Mouse (Mus musculus) Patski (cell line): ENCODE measurements at regions not wholly inside any gene's neighbourhood (a gene's known extent, or its start where the extent isn't known, plus 50 kb on each side); places are given as distances from the start of the nearest gene placed in this dataset.

Source experiments
- ATAC-seq: fragments of 100-300 bp; one replicate; pipeline ENCODE4 v1.8.0; 2021
- CTCF ChIA-PET: fragments of 350-600 bp; sonication (Branson Sonifier 250); formaldehyde crosslinking; loops from one replicate; lab custom pipeline; 2022; ENCODE audit warnings: inconsistent platforms; lab: Charles Lee
- POLR2A ChIA-PET: fragments of 350-600 bp; sonication (Branson Sonifier 250); formaldehyde crosslinking; loops from one replicate; lab custom pipeline; 2022; ENCODE audit warnings: antibody characterized with exemption, inconsistent platforms; lab: Charles Lee
- DNase-seq: peaks from one replicate; pipeline ENCODE4 v3.0.0-alpha.2; 2011; ENCODE audit warnings: low read depth, low spot score
- H3K27me3 ChIP-seq: fragments of 371-371 bp; one replicate; pipeline ENCODE4 v1.5.1; 2021
- CTCF ChIP-seq: fragments of 100-300 bp; IDR thresholded peaks from one replicate; pipeline ENCODE4 v1.5.1; 2021
- in situ Hi-C: fragments of 300-500 bp; cut with MboI; formaldehyde crosslinking; loops from 3 replicates; pipeline ENCODE4 v1.11.1; 2018; ENCODE audit warnings: low pct_unique_long_range_greater_than_20kb, mixed read lengths

GRCm38 (mm10) chr3:117116210-117116609 lies 147.4 kb upstream of the Palmd start:
- TF ChIP-seq CTCF, result no peak
- no peak for DNase-seq
- ChIA-PET CTCF (interaction anchor here (1.6 kb wide), 1 partner anchor 10 kb away, joined by 4 read pairs; no protein-coding TSS in a partner anchor), POLR2A (no interaction called here)
- in situ Hi-C loops, result loop anchor here (5.0 kb wide), 1 partner anchor 321 kb away; no protein-coding TSS in a partner anchor
- H3K27me3 ChIP-seq, result no peaks in the 10 kb centered on the region
- no peak for ATAC-seq

GRCm38 (mm10) chr3:117112766-117113165 lies 144.0 kb upstream of the Palmd start:
- in situ Hi-C loops, result no loop called here
- no peak for TF ChIP-seq CTCF
- ChIA-PET POLR2A (no interaction called here), CTCF (interaction anchor here (3.0 kb wide), 1 partner anchor 10 kb away, joined by 8 read pairs; no protein-coding TSS in a partner anchor)
- ATAC-seq (no peak), DNase-seq (no peak)
- H3K27me3 ChIP-seq, result no peaks in the 10 kb centered on the region

GRCm38 (mm10) chr3:117112304-117112703 lies 143.5 kb upstream of the Palmd start:
- no peaks in the 10 kb centered on the region for H3K27me3 ChIP-seq
- ChIA-PET CTCF (interaction anchor here (1.7 to 3.0 kb wide), 2 partner anchors 9 to 10 kb away, joined by 5 to 8 read pairs; no protein-coding TSS in a partner anchor), POLR2A (no interaction called here)
- in situ Hi-C loops, result no loop called here
- no peak for TF ChIP-seq CTCF
- DNase-seq, result no peak
- ATAC-seq, result no peak

- POLR2A ChIA-PET, result interaction anchor here (1.0 kb wide), 1 partner anchor 35 kb away, joined by 3 read pairs; no protein-coding TSS in a partner anchor
- DNase-seq, result no peak
- in situ Hi-C loops, result no loop called here
Observed at GRCm38 (mm10) chr3:117108966-117109700, 140.3 kb upstream of the Palmd start.

GRCm38 (mm10) chr3:117107986-117108385 lies 139.2 kb upstream of the Palmd start:
- ChIA-PET POLR2A (no interaction called here), CTCF (interaction anchor here (1.0 kb wide), 1 partner anchor 9 kb away, joined by 3 read pairs; no protein-coding TSS in a partner anchor)
- ATAC-seq, result no peak
- H3K27me3 ChIP-seq, result no peaks in the 10 kb centered on the region
- no peak for TF ChIP-seq CTCF
- no peak for DNase-seq
- in situ Hi-C loops, result no loop called here

More at GRCm38 (mm10) chr3:117108966-117109700, 140.3 kb upstream of the Palmd start:
- ATAC-seq, result no peak
- H3K27me3 ChIP-seq, result no peaks in the 10 kb centered on the region
- CTCF ChIA-PET, result no interaction called here
- no peak for TF ChIP-seq CTCF

- ATAC-seq, result no peak
- DNase-seq, result no peak
- in situ Hi-C loops, result no loop called here
- POLR2A ChIA-PET, result no interaction called here
- no peak for TF ChIP-seq CTCF
- CTCF ChIA-PET, result no interaction called here
- no peaks in the 10 kb centered on the region for H3K27me3 ChIP-seq
Observed at GRCm38 (mm10) chr3:117107378-117107777, 138.6 kb upstream of the Palmd start.

GRCm38 (mm10) chr3:117087646-117088045 lies 118.9 kb upstream of the Palmd start:
- DNase-seq (no peak), ATAC-seq (peak; percentile 37)
- POLR2A ChIA-PET, result no interaction called here
- CTCF ChIA-PET, result interaction anchor here (1.3 to 1.4 kb wide), 2 partner anchors 49 to 136 kb away, joined by 3 read pairs; no protein-coding TSS in a partner anchor
- no peaks in the 10 kb centered on the region for H3K27me3 ChIP-seq
- in situ Hi-C loops, result no loop called here
- TF ChIP-seq CTCF, result no peak

GRCm38 (mm10) chr3:117076734-117077133 lies 107.9 kb upstream of the Palmd start:
- ATAC-seq (peak; percentile 17), DNase-seq (peak; percentile 27)
- ChIA-PET POLR2A (no interaction called here), CTCF (interaction anchor here (0.8 to 1.2 kb wide), 2 partner anchors 8 to 11 kb away, joined by 3 read pairs; no protein-coding TSS in a partner anchor)
- no peak for TF ChIP-seq CTCF
- in situ Hi-C loops, result no loop called here
- H3K27me3 ChIP-seq, result no peaks in the 10 kb centered on the region

- DNase-seq, result peak; percentile 48
- in situ Hi-C loops, result no loop called here
- no peaks in the 10 kb centered on the region for H3K27me3 ChIP-seq
- ChIA-PET CTCF (no interaction called here), POLR2A (no interaction called here)
- ATAC-seq, result peak; percentile 90
- no peak for TF ChIP-seq CTCF
Observed at GRCm38 (mm10) chr3:117073399-117073798, 104.6 kb upstream of the Palmd start.

- no peak for TF ChIP-seq CTCF
- ChIA-PET POLR2A (no interaction called here), CTCF (no interaction called here)
- ATAC-seq (peak; percentile 40), DNase-seq (no peak)
- no peaks in the 10 kb centered on the region for H3K27me3 ChIP-seq
- in situ Hi-C loops, result no loop called here
Observed at GRCm38 (mm10) chr3:117072998-117073397, 104.2 kb upstream of the Palmd start.

GRCm38 (mm10) chr3:117071851-117072250 lies 103.1 kb upstream of the Palmd start:
- POLR2A ChIA-PET, result no interaction called here
- no peaks in the 10 kb centered on the region for H3K27me3 ChIP-seq
- in situ Hi-C loops, result no loop called here
- DNase-seq, result no peak
- ATAC-seq, result no peak
- TF ChIP-seq CTCF, result no peak
- CTCF ChIA-PET, result no interaction called here
